Mouse (Mus musculus): ENCODE measurements around the gene Gm3115.
"Not testable (repeated sequence)": the region's sequence is repeated elsewhere in the genome, so short reads cannot be mapped to it uniquely, and the experiment has no call there.

The Gm3115 gene

DNA sequence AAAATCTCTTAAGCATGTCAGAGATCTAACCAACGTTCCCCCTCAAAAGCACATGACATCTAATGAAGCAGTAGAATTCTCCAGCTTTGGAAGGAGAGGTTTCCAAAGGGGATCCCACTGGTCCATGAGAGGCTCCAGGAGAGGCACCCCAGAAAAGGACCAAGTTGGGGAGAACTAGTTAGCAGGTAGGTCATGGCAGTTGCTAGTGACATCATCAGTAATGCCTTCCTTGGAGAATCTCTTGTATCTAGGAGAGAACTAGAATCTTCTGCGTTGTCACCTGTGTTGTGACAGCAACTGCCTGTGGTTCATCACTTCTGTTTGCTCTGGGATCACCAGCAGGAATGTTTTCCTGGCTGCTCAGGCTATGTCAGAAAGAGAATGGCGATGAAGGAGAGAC lies at the start of gene Gm3115:
Gene Gm3115, plus strand, starts transcription at position 301 of the 400 bp plus-strand sequence.
- DNase-seq (ENCODE audit: low read depth): not testable (repeated sequence)

DNA sequence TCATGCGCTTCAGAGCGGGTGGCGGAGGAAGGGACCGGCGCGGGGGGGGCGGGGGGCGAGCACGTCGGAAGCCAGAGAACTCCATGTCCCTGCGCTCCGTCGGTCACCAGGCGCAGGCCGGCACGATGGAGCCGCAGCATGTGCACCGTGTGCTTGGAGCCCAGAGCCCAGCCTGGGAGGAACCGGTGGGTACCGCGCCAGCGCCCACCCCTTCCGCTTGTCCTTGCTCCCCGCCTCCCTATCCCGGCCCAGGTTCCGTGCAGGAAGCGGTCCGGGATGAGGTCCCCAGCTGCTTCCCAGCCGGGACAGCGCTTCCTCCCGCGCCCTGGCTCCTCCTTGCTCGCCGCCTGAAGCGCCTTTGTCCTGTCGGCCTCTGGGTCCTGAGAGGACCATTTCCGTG lies 26.5 kb downstream of the Gm3115 start, which contains the start of gene Gm8108:
Gene Gm8108, plus strand, starts transcription at position 101 of the 400 bp plus-strand sequence.
- DNase-seq (ENCODE audit: low read depth): not testable (repeated sequence)

DNA sequence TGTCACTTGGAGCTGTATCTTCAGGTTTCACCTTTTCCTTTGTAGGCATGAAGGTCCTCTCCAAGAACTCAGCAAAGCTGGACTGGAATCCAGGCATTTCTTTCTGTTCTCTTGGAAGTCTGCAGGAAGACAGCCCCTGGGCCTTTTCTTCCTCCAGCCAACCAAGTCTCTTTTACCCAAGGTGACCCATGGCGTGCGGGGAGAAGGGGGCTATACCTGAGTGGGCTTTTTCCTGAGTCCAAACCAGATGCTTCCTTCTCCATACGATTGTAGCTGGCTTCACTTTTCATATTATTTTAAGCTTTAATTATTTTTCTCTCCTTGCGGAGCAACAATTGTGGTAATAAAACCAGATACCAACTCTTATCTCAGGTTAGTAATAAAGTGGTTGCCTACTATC lies 57.7 kb downstream of the Gm3115 start:
- not testable (repeated sequence) for DNase-seq (ENCODE audit: low read depth)
